Mouse (Mus musculus) liver, adult 2 months (tissue): ENCODE results near the gene Ccl27a.

Experiments
- CTCF ChIP-seq: fragments of 200-500 bp; IDR thresholded peaks from 2 replicates; pipeline ENCODE4 v1.5.1; 2011; ENCODE audit warnings: low read depth, low read length, control low read depth
- POLR2A ChIP-seq: fragments of 200-500 bp; IDR thresholded peaks from 2 replicates; pipeline ENCODE4 v1.6.1; 2011; ENCODE audit warnings: low read length, control low read depth; ENCODE audit not compliant: insufficient read depth; ENCODE audit errors: extremely low read depth

- TF ChIP-seq CTCF: no peak
- no peak for TF ChIP-seq POLR2A
Measured at GRCm38 (mm10) chr4:41745021-41745420, 29.0 kb downstream of the Ccl27a start.
